Mouse (Mus musculus): Measurements from ENCODE around the gene Plcl2.

GRCm38 (mm10) chr17:50667596-50667995 lies 158.4 kb downstream of the Plcl2 start:
- no peak for TF ChIP-seq CTCF (IDR thresholded peaks at IDR 0.05; ENCODE audit: insufficient read depth, low read depth, low read length)
- TF ChIP-seq POLR2A (IDR thresholded peaks at IDR 0.05; ENCODE audit: insufficient read depth, low read depth, low read length) = no peak
